Mouse (Mus musculus) lung, postnatal 0 days (tissue): ENCODE measurements around the gene RPS10-NUDT3.

Source experiments
- CTCF ChIP-seq: IDR thresholded peaks from 2 replicates; pipeline ENCODE4 v1.5.1; 2016; ENCODE audit warnings: antibody characterized with exemption, mild to moderate bottlenecking
- EP300 ChIP-seq: IDR thresholded peaks from 2 replicates; pipeline ENCODE4 v1.6.1; 2016; ENCODE audit warnings: antibody characterized with exemption, mild to moderate bottlenecking, control low read depth

GRCm38 (mm10) chr17:27611994-27612393 is 23.0 kb downstream of the RPS10-NUDT3 start:
- TF ChIP-seq CTCF (no peak), EP300 (no peak)
